Mouse (Mus musculus) frontal cortex, adult (tissue): ENCODE results near the gene Zbtb22.

ENCODE experiments used
- ATAC-seq: cut with Nextera tagmentation; 2 replicates; pipeline ENCODE4 v1.9.2; 2017; ENCODE audit warnings: mild to moderate bottlenecking, moderate library complexity, mixed read lengths; ENCODE audit not compliant: low TSS enrichment

Gene Zbtb22

DNA sequence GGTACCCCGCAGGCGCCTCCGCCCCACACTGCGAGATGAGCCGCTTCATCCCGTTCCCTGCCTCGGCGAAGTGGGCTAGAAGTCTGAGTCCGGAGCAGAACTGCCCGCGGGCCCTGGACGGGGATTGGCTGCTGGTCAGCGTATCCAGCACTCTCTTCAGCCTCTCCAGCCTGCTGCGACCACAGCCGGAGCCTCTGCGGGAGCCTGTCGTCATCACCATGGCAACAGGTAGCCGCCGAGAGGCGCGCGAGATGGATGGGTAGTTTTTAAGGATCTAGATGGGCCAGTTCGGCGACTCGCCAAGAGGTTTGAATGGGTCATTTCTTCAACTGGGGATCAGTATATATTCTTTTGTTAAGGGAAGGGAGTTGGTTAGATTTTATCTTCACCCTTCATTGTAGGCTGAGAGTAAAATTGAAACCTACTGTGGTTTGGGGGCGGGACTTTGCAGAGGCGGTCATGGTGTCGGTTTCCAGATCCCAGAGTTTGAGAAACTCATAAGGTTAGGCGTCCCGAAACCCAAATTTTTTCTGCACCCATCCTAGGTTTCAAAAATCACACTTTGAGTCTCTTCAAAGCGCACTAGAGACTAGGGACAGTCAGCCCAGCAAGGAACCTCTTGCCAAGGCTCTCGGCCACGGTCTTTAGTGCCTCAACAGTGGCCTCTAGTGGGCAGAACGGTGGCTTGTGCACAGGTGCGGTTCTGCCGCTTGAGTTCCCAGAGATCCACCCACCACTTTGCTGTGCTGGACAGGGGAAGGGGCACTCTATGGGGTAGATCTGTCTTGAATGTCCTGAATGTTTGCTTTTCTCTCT, 4.8 kb downstream of the Zbtb22 start:
- peak; percentile 35 for ATAC-seq

DNA sequence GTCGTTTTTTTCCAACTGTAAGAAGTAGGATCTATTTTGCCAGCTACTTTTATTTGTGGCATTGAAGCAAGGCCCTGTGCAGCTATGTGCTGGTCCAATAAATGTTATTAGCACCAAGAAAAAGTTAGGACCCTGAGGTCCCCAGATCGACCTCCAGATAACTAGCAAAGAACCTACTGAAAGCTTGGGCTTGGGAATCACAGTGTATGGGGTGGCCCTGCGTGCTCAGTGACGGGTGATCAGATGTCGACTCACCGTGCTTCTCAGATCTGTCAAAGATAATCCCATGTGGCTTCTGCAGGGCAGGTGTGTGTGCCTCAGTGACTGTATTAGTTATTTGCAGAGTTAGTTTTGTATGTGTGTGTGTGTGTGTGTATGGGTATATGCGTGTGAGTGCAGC, 5.7 kb downstream of the Zbtb22 start:
- no peak for ATAC-seq

DNA sequence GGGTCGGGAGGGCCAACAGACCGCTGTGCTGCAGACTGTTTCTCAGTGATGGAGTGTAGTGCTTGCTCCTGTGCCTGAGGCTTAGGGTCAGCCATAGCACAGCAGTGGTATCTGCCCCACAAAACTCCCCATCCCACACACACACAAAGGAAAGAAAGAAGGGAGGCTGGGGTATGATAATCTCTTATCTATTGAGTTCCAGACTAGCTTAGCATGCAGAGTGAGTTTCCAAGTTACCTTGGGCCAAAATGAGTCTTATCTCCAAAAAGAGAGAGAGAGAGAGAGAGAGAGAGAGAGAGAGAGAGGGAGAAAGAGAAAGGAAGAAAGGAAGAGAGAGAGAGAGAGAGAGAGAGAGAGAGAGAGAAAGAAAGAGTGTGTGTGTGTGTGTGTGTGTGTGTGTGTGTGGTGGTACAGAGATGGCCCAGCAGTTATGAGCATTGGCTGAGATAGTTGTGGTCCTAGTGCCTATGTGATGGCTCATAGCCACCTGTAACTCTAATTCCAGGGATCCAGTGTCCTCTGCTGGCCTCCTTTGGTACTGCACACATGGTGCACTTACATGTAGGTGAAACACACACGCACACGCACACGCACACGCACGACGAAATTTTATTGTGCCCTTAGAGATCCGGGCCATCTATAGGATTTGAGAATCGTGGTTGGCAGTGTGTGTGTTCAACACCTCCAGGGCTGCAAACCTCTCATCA, 9.0 kb downstream of the Zbtb22 start:
- ATAC-seq = no peak

DNA sequence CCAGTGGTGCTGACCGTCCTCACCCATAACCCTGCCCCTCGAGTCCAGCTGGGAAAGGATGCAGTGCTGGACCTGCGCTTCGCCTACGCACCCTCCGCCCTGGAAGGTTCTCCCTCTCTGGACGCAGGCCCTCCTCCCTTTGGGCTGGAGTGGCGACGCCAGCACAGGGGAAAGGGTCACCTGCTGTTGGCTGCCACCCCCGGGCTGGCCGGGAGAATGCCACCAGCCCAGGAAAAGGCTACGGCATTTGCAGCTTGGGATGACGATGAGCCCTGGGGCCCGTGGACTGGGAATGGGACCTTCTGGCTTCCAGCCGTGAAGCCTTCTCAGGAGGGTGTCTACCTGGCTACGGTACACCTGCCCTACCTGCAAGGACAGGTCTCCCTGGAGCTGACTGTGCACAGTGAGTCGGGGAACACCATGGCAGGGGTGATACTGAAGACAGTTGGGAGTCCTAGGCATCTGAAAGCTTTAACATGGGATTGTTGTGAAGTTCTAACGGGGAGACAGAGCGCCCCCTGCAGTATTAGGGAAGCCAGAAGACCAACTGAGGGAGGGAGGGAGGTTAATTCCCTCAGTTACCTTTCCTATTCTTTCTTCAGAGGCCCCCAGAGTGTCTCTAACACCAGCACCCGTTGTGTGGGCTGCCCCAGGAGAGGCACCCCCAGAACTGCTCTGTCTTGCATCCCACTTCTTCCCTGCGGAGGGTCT, 9.9 kb downstream of the Zbtb22 start:
- ATAC-seq = no peak

DNA sequence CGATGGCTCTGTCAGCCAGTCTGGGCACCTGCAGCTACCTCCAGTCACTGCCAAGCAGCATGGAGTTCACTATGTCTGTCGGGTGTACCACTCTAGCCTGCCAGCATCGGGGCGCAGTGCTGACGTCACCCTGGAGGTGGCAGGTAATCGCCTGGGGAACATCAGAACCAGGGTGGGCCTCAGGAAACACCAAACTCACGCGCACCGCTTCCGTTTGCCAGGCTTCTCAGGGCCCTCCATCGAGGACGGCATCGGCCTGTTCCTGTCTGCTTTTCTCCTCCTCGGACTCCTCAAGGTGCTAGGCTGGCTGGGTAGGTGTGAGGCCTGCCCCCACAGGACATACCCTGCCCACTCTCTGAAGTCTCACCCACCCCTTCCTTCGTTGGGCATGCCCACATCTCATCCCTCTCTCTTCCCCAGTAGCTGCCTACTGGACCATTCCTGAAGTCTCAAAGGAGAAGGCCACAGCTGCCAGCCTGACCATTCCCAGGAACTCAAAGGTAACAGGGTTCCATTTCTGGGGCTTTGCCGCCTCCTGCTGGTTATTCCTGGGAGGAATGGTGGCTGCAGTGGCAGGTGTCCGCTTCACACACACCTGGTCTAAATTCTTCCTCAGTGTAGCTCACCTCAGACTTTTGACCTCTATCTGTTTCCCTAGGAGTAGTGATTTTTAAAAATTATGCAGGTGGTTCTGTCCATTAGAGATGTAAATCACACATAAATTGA, 10.7 kb downstream of the Zbtb22 start:
- ATAC-seq = no peak

DNA sequence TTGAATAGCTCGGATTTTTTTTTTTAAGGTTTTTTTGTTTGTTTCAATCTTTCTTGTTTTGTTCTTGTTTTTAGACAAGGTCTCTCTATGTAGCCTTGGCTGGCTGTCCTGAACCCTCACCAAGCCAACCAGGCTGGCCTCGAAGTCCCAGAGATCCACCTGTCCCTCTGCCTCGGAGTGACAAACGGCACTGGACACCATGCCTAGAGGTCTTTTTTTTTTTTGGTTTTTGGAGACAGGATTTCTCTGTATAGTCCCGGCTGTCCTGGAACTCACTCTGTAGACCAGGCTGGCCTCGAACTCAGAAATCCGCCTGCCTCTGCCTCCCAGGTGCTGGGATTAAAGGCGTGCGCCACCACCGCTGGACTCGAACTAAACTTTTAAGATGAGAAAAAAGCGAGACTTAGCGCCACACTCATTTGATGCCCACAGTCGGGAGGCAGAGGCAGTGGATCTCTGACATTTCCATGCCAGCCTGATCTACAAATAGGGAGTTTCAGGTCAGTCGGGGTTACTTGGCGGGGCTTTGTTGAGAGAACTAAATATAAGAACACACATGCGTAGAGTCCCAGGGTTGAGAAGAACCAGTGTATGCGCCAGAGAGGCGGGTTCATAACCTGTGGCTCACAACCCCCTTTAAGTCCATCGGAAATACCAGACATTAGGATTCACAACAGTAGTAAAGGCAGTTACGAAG, 12.7 kb downstream of the Zbtb22 start:
- no peak for ATAC-seq

DNA sequence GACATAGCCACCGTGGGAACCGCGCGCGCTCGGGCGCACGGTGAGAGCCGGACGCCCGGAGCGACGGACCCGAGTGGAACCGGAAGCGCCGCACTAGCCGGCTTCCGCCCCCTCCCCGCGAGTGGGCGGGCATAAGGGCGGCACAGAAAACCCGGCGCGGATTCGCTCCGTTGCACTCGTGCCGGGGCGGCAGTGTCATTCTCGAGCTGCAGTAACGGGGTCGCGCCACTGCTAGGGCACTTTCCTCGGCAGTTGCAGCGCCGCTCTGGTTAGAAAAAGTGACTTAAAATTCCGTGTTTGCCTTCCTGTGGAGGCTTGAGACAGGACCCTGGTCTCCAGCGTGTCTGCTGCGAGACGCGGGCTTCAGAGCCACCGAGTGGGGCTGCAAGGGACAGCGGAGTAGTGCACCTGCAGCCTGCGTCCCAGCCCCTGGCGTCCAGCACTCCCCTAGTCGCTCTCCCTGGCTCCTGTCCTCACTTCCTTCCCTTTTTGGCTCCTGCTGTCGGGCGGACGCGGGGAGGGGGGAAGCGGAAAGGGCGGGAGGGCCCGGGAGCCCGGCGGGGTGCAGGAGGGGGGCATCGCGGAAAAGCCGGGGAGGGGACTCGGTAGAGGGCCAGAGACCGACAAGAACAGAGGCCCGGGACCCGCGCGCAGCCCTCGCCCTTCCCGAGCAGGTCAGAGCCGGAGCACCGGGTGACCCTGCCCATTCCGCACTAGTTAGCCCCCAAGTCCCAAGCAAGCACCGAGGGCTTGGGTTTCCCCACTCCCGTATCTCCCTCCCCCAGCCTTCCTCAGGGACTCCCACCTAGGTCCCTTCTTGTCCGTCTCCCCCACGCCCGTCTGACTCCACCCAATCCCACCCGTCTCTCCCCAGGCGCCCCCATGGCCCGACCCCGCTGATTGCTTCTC, 13.9 kb downstream of the Zbtb22 start, which contains the start of gene Rgl2:
Gene Rgl2, plus strand, starts transcription at position 173 of the 909 bp plus-strand sequence.
- ATAC-seq = peak; percentile 68

DNA sequence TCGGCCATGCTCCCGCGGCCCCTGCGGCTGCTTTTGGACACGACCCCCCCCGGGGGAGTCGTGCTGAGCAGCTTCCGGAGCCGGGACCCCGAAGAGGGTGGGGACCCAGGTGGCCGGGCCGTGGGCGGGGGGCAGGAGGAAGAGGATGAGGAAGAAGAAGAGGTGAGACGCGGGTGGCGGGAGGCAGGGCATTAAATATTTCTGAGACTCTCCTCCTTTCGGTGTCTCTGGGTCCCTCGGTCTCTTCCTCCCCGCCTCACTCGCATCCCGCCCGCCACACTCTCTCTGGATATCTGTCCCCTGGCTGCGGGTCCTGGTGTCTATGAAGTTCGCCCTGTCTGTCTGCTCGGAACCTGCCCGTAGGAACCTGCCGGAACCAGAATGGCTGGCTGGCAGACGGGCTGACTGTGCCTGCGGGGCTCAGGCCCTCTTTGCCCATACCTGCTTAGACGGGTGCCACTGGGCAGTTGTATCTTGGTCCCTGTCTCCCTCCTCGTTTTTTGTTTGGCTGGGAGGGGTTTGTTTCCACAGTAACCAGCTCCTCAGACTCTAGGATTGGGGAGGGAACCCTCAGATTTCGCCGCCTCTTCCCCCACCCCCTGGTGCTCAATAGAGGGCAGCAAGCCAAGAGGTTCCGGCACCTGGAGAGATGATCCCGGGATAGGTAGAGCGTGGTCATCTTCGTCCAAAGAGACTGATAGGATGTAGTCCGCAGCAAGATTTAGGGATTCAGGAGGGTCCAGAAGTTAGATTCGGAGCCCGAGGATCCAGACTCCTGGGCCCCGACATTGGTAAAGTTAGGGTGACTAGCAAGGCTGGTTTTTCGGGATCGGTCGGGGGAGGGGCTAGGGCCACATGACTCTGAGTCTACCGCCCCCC, 14.8 kb downstream of the Zbtb22 start:
- ATAC-seq = peak; percentile 51

DNA sequence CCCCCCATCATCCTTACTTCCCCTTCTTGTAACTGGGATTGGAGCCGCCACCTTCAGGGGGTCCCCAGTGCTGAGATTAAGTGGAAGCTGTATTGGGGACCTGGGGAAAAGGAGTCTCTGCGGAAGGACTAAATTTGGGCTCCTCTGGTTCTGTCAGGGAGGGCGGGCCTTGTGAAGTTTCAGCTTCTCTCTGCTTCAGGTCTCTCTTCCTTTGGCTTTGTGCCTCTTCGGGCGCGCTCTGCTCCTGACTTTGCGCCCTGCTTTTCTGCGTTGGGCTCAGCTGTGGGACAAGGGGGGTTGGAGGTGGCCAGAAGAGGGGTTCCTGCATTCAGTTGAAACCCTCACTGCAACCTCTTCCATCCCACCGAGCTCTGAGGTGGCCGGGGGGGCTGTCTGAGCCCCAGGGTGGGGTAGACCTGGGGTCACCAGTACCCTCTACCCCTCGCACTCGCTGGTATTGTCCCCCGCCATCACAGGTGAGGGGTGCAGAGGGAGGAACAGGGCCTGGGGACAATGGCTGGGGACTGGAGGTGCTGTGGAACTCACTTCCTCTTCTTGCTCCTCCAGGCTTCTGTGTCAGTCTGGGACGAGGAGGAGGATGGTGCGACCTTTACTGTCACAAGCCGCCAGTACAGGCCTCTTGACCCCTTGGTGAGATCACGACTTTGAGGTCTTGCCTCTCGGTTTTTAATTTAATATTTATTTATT, 15.6 kb downstream of the Zbtb22 start:
- ATAC-seq = peak; percentile 2; the same call in 1 of the 2 replicates

DNA sequence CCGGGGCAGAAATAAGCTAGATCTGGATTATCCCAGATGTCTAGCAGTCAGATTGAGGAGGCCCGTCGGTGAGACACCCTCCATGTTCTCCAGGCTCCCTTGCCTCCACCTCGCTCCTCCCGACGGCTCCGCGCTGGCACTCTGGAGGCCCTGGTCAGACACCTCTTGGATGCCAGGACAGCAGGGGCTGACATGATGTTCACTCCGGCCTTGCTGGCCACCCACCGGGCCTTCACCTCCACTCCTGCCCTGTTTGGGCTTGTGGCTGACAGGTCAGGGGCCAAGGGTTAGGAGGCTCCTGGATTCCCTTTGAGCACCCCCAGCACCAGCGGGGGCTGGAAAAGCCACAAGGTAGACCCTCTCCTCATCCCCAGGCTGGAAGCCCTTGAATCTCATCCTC, 16.2 kb downstream of the Zbtb22 start:
- no peak for ATAC-seq

DNA sequence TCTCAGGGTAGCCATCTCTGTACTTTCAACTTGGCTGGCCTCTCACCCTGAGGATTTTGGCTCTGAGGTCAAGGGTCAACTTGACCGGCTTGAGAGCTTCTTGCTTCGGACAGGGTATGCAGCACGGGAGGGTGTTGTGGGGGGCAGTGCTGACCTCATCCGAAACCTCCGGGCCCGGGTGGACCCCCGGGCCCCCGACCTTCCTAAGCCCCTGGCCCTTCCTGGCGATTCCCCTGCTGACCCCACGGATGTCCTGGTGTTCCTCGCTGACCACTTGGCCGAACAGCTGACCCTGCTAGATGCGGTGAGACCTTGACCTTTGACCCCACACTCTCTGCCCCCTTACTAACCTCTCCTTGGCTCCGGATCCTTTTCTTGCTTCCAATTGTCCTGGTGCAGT, 16.7 kb downstream of the Zbtb22 start:
- ATAC-seq = no peak

DNA sequence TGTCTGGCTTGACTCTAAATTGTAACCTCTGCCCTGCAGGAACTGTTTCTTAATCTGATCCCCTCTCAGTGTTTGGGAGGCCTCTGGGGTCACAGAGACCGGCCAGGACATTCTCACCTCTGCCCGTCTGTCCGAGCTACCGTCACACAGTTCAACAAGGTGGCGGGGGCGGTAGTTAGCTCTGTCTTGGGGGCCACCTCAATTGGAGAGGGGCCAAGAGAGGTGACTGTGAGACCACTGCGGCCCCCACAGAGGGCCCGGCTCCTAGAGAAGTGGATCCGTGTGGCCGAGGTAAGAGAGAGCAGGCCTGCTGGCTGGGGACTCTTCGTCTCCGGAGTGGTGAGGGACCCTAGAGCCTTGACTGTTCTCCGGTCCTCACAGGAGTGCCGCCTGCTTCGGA, 17.3 kb downstream of the Zbtb22 start:
- no peak for ATAC-seq

DNA sequence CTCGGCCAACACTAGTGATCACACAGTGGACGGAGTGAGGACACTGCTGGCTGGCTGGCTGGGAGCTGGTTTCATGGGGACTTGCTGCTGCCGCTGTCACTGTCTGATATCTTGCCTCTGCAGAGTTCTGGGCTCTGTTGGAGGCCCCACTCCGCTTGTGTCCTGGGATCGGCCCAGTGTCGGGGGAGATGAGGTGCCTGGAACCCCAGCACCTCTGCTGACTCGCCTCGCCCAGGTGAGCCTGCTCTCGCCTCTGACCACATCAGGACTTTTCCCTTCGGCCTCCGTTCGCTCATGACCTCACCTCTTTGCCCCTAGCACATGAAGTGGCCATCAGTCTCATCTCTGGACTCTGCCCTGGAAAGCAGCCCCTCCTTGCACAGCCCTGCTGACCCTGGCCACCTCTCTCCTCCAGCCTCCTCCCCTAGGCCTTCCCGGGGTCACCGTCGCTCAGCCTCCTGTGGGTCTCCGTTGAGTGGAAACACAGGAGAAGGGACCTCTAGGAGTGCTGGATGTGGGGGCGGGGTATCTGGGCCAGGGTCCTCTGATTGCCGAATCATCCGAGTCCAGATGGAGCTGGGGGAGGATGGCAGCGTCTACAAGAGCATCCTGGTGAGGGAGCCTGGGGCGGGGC, 19.8 kb downstream of the Zbtb22 start:
- ATAC-seq = no peak

DNA sequence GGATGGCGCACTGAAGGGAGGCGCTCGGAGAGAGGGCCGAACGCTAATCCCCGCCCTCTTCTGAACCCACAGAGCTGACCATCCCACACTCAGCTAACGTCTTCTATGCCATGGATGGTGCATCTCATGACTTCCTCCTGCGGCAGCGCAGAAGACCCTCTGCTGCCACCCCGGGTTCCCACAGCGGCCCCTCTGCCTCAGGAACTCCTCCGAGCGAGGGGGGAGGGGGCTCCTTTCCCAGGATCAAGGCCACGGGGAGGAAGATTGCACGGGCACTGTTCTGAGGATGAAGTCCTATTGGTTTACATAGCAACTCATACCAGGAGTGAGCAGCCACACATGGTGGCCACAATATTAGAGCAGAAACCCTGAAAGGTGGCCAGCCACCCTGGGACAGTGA, 21.3 kb downstream of the Zbtb22 start:
- no peak for ATAC-seq

DNA sequence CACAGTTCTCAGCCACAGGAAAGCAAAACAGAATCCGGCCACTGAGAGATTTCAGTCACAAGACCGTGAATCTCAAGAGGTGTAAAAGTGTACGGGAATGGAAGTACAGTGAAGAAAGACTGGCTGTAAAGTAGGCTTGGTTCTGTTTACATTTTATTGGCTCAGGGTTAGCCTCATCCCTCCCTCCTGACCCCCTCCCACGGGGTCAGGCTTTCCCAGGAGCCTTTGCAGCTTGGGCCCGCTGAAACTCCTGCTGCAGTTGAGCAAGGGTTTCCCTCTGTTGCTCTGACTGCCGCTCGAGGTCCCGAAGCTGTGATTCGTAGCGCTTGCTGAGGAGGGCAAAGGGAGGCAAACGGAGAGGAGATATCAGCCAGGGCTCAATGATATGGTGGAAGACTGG, 23.1 kb downstream of the Zbtb22 start:
- no peak for ATAC-seq

DNA sequence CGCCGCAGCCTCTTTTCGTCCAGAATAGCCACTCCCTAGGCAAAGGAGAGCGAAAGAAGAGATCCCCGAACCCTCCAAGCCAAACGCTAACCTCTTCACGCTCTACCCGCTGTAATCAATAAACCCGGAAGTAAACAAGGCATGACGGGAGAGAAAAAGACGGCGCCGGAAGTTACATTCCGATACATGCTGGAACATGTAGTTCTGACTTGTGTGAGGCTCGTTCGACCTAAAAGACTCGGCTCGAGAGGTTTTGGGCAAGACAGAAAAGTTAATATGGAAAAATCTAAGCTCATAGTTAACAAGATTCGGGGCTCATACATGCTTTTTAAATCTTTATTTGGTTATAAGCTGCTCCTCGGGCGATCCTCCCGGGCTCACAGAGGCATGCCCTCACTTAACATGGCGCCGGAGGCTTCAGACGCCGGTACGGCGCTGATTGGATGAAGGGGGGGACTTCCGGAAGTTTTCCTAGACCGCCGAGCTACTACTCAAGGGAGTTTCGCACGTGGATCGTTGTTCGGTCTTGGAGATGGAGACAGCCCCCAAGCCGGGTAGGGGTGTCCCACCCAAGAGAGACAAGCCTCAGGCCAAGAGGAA, 24.6 kb downstream of the Zbtb22 start, which contains the start of the genes Pfdn6 and Wdr46:
Gene Pfdn6, minus strand, starts transcription at position 138 of the 600 bp plus-strand sequence.
Gene Wdr46, plus strand, starts transcription at position 455 of the 600 bp plus-strand sequence.
- peak; percentile 90 for ATAC-seq

DNA sequence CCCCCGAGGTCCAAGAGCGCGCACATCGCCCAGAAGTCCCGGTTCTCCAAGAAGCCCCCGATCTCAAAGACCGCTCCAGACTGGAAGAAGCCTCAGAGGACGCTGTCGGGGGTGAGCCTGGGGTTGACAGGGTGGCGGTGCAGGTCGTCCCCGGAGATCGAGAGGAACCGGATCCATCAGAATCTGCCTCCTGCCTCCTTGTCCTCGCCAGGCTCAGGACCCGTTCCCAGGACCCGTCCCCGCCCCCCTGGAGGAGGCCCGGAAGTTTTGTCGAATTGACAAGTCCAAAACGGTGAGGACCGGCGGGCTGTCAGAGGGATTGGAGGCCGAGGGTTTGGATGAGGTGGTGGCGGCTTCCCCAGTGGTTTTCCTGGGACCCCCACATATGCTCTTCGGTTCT, 25.3 kb downstream of the Zbtb22 start:
- no peak for ATAC-seq
